Mouse (Mus musculus): Measurements from ENCODE around the gene Lsamp.

DNA sequence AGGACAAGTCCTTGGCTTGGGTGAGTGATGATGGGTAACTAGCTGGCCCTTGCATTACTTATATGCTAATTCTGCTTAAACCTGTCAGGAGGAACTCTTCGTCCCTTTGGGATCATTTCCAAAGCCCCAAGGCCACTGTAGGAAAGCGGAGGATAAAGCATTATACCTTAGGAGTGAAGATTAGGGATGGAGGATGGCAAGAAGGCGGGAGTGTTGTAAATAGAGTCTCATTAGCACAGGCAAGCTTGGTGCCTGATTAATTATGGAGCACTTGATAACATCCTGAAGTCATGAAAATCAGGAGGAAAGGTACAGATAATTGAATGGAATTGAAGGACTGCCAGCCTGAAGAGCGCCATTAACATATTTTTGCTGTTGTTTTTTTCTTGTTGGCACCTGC lies 120.2 kb downstream of the Lsamp start:
- TF ChIP-seq CTCF (IDR thresholded peaks at IDR 0.05; ENCODE audit: control insufficient read depth, insufficient read depth, insufficient replicate concordance, low read depth, low read length): no peak
- no peak for TF ChIP-seq POLR2A (IDR thresholded peaks at IDR 0.05; ENCODE audit: control insufficient read depth, low read depth, low read length)
